Mouse (Mus musculus) spleen, embryonic (tissue): ENCODE measurements around the gene Polr3e.

Experiments
- CTCF ChIA-PET: fragments of 350-600 bp; sonication (Branson Sonifier 250); formaldehyde crosslinking; loops from one replicate; lab custom pipeline; 2022; lab: Charles Lee

Polr3e gene

GRCm38 (mm10) chr7:120974001-120974400 lies 56.5 kb downstream of the Polr3e start:
- CTCF ChIA-PET, result no interaction called here

GRCm38 (mm10) chr7:120977063-120977462 lies 59.5 kb downstream of the Polr3e start:
- CTCF ChIA-PET, result no interaction called here

- CTCF ChIA-PET, result no interaction called here
Measured at GRCm38 (mm10) chr7:120980041-120980440, 62.5 kb downstream of the Polr3e start.

- CTCF ChIA-PET, result no interaction called here
Measured at GRCm38 (mm10) chr7:120980931-120981924, 63.7 kb downstream of the Polr3e start.

- CTCF ChIA-PET, result no interaction called here
Measured at GRCm38 (mm10) chr7:120982200-120982841, 64.8 kb downstream of the Polr3e start, which contains the start of the genes Cdr2 and Mfsd13b. Cdr2 (minus strand) TSS chr7:120982312. Mfsd13b (plus strand) TSS chr7:120982509.

- CTCF ChIA-PET, result no interaction called here
Measured at GRCm38 (mm10) chr7:120982968-120983367, 65.4 kb downstream of the Polr3e start.

- CTCF ChIA-PET, result interaction anchor here (0.6 to 0.7 kb wide), 2 partner anchors 222 to 226 kb away, joined by 3 to 10 read pairs; no protein-coding TSS in a partner anchor
Measured at GRCm38 (mm10) chr7:120991191-120991590, 73.6 kb downstream of the Polr3e start.
